Mouse (Mus musculus) layer of hippocampus, postnatal 25 days (tissue): ENCODE measurements at regions not wholly inside any gene's neighbourhood (a gene's known extent, or its start where the extent isn't known, plus 50 kb on each side); places are given as distances from the start of the nearest gene placed in this dataset.

Source experiments
- DNase-seq, 2 experiments: peaks; one replicate each; pipeline ENCODE4 v3.0.0; 2022; ENCODE audit warnings: mixed read lengths in 2 of 2, low spot score in 1 of 2; ENCODE audit errors: extremely low spot score in 1 of 2

GRCm38 (mm10) chr13:28596367-28596766 is 339.0 kb downstream of the Gm11361 start:
- DNase-seq, result no peak

- DNase-seq, result no peak
These were observed 334.8 kb downstream of the Gm11361 start for GRCm38 (mm10) chr13:28592176-28592575.

- DNase-seq, result no peak
These were observed 330.6 kb downstream of the Gm11361 start for GRCm38 (mm10) chr13:28587977-28588376.

- DNase-seq, result no peak
These were observed 329.4 kb downstream of the Gm11361 start for GRCm38 (mm10) chr13:28586693-28587092.

- no peak for DNase-seq
These were observed 328.8 kb downstream of the Gm11361 start for GRCm38 (mm10) chr13:28586140-28586539.

GRCm38 (mm10) chr13:28583617-28584016 is 326.3 kb downstream of the Gm11361 start:
- no peak for DNase-seq

- no peak for DNase-seq
These were observed 318.0 kb downstream of the Gm11361 start for GRCm38 (mm10) chr13:28575202-28575851.

- DNase-seq, result no peak
These were observed 316.0 kb downstream of the Gm11361 start for GRCm38 (mm10) chr13:28573364-28573763.

GRCm38 (mm10) chr13:28572448-28572847 is 315.1 kb downstream of the Gm11361 start:
- DNase-seq, result no peak

- DNase-seq, result no peak
These were observed 314.4 kb downstream of the Gm11361 start for GRCm38 (mm10) chr13:28571716-28572115.

- no peak for DNase-seq
These were observed 306.3 kb downstream of the Gm11361 start for GRCm38 (mm10) chr13:28563585-28563984.

GRCm38 (mm10) chr13:28560081-28560480 is 302.8 kb downstream of the Gm11361 start:
- DNase-seq, result no peak

- DNase-seq, result no peak
These were observed 299.8 kb downstream of the Gm11361 start for GRCm38 (mm10) chr13:28557032-28557570.

- no peak for DNase-seq
These were observed 299.1 kb downstream of the Gm11361 start for GRCm38 (mm10) chr13:28556385-28556938.

- DNase-seq, result no peak
These were observed 297.0 kb downstream of the Gm11361 start for GRCm38 (mm10) chr13:28554143-28554830.

GRCm38 (mm10) chr13:28552974-28553750 is 295.8 kb downstream of the Gm11361 start:
- no peak for DNase-seq

- DNase-seq, result no peak
These were observed 294.2 kb downstream of the Gm11361 start for GRCm38 (mm10) chr13:28551555-28551954.

GRCm38 (mm10) chr13:28545797-28546196 is 288.5 kb downstream of the Gm11361 start:
- no peak for DNase-seq

GRCm38 (mm10) chr13:28545337-28545736 is 288.0 kb downstream of the Gm11361 start:
- DNase-seq, result no peak

GRCm38 (mm10) chr13:28544819-28545180 is 287.5 kb downstream of the Gm11361 start:
- DNase-seq, result no peak
